Mouse (Mus musculus): ENCODE measurements around the gene Manbal. TPM values are rescaled to one million over a fixed set of nuclear protein-coding genes. Genes with fewer than 3 reads are reported as not detected.
"Not testable (repeated sequence)": the region's sequence is repeated elsewhere in the genome, so short reads cannot be mapped to it uniquely, and the experiment has no call there.

Manbal gene
- polyA plus RNA-seq, 1 experiment = 98.3 TPM

DNA sequence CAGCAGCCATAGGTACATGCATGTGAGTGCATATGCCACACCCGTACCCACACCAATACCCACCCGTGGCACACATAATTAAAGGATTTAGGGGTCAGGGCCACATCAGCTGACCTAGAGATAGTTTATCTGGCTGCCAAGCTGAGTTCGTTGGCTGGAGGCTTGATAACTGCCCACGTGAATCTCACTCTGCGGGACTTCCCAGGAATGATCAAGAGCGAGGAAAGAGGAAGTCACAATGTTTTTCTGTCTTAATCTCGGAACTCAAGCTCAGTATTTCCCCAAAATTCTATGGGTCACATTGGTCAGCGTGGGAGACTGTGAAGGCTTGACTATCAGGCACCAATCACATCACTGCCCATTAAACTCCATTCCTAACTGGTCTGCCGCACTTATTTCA lies 632 bp upstream of the Manbal start:
- DNase-seq (ENCODE audit: extremely low spot score in 1 of 2, low spot score in 1 of 2) = no peak

GRCm38 (mm10) chr2:157367991-157368390 lies 597 bp downstream of the Manbal start:
- DNase-seq (ENCODE audit: extremely low spot score in 1 of 2, low spot score in 1 of 2) = no peak

GRCm38 (mm10) chr2:157371696-157372095 lies 4.3 kb downstream of the Manbal start:
- DNase-seq (ENCODE audit: extremely low spot score in 1 of 2, low spot score in 1 of 2) = no peak

DNA sequence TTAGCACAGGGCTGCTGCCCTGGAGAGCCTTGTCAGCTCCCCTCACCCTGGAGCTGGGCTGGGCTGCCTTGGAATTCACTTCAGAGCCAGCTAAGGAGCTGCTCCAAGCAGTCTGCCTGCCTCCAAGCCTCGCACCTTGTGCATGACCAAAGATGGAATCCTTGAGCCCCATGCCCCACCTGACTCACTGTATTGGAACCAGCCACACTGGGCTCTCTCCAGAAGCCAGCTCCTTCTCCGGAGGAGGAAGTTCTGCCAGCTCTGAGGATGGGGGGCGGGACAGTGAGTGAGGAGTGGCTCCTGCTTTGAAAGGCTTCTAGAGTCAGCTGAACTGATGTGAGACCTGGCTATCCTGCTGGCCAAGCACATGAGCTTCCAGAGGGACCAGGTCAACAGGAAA lies 6.3 kb downstream of the Manbal start:
- no peak for DNase-seq (ENCODE audit: extremely low spot score in 1 of 2, low spot score in 1 of 2)

DNA sequence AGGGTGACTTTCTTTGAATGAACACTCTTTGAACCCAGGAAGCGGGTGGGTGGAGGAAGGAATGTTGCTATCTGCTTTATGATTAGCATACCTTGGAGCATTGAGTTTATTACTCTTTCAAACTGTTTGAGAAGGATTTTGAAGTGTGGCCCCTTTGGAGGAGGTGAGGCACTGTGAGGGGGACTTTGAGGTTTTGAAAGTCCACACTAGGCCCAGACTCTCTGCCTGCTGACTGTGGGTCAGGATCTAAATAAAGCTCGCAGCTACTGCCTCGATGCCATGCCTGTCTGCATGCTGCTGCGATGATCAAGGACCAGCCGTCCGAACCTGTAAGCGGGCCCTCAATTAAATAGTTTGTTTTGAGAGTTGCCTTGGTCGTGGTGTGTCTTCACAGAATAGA lies 7.7 kb downstream of the Manbal start:
- DNase-seq (ENCODE audit: extremely low spot score in 1 of 2, low spot score in 1 of 2) = no peak

DNA sequence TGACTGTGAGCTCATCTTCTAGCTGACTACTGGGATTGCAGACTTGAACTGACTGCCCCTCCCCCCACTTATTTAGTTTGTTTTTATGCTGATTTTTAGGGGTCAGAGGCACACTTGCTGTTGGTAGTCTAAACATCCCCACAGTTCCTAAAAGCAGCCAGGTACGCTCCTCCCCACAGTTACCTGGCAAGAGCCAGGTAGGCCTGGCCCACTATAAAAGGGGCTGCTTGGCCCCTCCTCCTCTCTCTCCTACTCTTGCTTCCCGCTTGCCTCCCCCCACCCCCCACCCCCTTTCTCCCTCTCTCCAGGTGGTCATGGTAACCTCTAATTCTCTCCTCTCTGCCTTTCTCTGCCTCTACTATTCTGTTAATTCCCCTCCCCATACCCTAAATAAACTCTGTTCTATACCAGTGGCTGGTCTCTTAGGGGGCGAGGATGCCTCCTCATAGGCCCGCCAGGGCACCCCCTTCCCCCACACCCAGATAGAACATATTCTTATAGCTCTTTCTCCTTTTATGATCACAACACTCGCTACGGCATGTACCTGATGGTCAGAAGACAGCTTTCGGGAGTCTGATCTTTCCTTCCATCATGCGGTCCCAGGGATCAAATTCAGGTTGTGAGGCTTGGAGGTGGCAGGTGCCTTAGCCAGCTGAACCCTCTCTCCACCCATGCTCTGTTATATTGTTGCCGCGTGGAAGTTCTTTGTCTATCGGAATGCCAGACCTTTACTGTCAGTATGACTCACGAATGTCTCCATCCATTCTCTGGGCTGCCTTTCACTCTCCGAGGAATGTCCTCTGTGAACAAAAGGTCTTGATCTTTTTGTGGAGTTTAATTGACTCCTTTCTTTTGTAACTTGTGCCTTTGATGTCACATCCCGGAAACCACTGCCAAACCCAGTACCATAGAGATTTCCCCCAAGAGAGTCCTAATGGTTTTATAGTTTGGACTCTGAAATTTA lies 8.7 kb downstream of the Manbal start:
- DNase-seq (ENCODE audit: extremely low spot score in 1 of 2, low spot score in 1 of 2) = no peak

- no peak for DNase-seq (ENCODE audit: extremely low spot score in 1 of 2, low spot score in 1 of 2)
These were observed 9.6 kb downstream of the Manbal start for GRCm38 (mm10) chr2:157376995-157377394.

- no peak for DNase-seq (ENCODE audit: extremely low spot score in 1 of 2, low spot score in 1 of 2)
These were observed 17.4 kb downstream of the Manbal start for GRCm38 (mm10) chr2:157384836-157385235.

DNA sequence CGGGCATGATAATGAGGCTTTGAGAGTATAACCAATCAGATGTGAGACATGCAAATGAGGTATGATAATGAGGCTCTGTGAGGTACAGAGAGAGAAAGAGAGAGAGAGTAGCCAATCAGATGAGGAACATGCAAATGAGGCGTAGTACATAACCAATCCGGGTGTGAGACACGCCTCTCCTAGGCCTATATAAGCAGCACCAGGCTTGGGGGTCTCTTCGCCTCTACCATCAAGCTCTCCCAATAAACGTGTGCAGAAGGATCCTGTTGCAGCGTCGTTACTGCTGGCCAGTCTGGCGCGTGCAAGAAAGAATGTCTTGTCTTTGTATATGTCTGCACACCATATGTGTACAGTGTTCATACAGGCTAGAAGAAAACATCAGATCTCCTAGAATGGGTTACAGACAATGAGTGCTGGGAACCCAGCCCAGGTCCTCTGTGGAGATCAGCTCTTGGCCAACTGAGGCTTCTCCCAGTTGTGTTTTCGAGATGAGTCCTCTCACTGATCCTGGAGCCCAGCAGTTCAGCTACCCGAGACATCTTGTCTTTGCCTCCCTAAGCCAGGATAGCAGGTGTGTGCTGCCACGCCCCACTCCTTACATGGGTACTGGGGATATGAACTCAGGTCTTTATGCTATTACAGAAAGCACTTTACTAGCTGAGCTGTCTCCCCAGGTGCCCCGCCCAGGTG lies 21.7 kb downstream of the Manbal start:
- not testable (repeated sequence) for DNase-seq (ENCODE audit: extremely low spot score in 1 of 2, low spot score in 1 of 2)

GRCm38 (mm10) chr2:157389591-157389921 lies 22.2 kb downstream of the Manbal start:
- no peak for DNase-seq (ENCODE audit: extremely low spot score in 1 of 2, low spot score in 1 of 2)

- no peak for DNase-seq (ENCODE audit: extremely low spot score in 1 of 2, low spot score in 1 of 2)
These were observed 24.9 kb downstream of the Manbal start for GRCm38 (mm10) chr2:157392331-157392730.

DNA sequence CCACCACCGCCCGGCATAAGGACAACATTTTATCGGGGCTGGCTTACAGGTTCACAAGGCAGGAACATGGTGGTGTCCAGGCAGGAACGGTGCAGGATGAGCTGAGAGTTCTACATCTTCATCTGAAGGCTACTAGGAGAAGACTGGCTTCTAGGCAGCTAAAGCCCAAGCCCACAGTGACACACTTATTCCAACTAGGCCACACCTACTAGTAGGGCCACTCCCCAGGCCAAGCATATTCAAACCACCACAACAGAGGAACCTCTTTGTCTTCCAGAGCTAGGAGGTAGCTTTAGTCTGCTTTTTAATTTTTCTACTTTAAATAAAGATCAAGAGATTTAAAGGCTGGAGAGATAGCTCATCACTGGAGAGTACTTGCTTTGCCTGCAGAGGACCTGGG lies 26.2 kb downstream of the Manbal start:
- DNase-seq (ENCODE audit: extremely low spot score in 1 of 2, low spot score in 1 of 2) = no peak

- no peak for DNase-seq (ENCODE audit: extremely low spot score in 1 of 2, low spot score in 1 of 2)
These were observed 27.5 kb downstream of the Manbal start for GRCm38 (mm10) chr2:157394868-157395267.

DNA sequence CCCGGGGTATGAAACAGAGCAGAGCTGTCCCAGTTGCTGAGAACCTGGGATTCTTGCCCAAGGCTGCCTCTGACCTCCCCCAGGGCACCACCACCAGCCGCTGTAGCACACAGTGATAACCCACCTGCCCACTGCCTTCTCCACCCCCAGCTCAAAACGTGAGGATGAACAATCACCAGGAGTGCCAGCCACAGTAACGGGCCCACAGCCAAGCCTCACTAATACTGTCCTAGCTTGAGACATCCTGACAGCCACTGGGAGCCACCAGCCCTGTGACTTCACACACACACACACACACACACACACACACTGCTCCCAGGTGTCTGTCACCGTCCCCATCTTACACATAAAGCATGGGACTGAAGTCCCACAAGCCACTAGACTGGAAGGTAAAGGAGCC lies 28.0 kb downstream of the Manbal start:
- no peak for DNase-seq (ENCODE audit: extremely low spot score in 1 of 2, low spot score in 1 of 2)

DNA sequence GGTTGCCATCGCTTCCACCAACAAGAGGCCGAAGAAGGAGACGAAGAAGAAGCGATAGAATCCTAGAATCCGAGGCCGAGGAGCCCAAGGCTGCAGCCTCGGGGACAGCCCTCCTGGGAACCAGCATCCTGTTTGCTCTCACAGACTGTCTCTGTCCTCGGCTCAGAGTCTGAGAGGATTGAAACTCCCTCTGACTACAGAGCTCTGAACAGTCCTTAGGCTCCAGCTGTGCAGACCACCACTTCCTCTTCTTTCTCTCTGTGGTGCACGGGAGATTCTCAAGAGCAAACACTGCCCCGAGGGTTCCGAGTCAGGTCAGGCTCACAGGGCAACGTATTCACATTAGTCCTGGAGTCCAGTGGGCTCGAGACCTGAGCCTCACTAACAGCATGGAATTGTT lies 28.6 kb downstream of the Manbal start:
- no peak for DNase-seq (ENCODE audit: extremely low spot score in 1 of 2, low spot score in 1 of 2)

GRCm38 (mm10) chr2:157397376-157397775 lies 30.0 kb downstream of the Manbal start:
- DNase-seq (ENCODE audit: extremely low spot score in 1 of 2, low spot score in 1 of 2) = no peak

- no peak for DNase-seq (ENCODE audit: extremely low spot score in 1 of 2, low spot score in 1 of 2)
These were observed 31.1 kb downstream of the Manbal start for GRCm38 (mm10) chr2:157398539-157398938.

DNA sequence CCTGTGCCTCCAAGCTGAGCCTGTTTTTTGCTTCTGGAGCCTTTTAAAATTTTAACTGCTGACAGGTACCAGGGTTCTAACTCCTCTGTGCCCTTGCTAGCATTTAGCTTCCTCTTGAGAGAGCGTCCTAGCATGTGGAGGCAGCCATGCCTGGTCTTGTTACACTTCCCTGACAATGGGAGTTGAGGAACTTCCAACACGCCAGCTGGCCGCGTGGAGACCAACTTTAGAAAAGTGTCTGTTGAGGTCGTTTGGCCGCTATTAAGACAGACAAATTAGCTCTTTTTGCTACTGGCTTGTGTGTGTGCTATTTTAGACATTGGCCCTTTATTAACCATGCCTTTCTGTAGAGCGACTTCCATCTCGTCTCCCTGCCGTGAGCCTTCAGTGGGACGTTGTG lies 32.4 kb downstream of the Manbal start:
- no peak for DNase-seq (ENCODE audit: extremely low spot score in 1 of 2, low spot score in 1 of 2)

DNA sequence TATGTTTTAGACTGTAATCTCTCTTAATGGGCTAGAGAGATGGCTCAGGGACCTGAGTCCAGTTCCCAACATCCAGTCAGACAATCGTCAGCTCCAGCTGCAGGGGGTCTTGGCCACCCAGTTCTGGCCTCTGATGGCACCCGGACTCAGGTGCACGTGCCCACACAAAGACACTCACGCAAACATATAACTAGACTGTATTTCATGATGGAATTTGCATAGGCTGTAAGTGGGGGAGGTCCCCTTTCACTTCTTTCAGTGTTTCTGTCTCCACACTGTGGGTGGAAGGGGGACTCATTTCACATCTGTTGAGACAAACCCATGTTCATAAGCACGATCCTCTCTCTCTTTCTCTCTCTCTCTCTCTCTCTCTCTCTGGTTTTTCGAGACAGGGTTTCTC lies 33.1 kb downstream of the Manbal start:
- DNase-seq (ENCODE audit: extremely low spot score in 1 of 2, low spot score in 1 of 2) = no peak

DNA sequence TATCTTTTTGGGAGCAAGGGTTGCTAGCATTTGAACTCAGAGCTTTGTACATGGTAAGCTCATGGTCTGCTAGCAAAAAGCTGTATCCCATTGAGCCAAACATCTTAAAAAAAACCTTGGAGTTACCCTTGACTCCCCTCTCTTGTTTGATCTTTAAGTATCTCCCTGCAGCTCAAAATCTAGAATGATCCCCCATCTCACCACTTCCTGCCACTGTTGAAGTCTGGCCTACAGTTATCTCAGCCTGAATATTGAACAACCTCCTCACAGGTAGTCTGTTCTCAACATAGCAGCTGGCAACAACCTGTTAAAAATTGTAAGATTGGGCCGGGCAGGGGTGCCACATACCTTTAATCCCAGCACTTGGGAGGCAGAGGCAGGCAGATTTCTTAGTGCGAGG lies 33.9 kb downstream of the Manbal start:
- no peak for DNase-seq (ENCODE audit: extremely low spot score in 1 of 2, low spot score in 1 of 2)

- DNase-seq (ENCODE audit: extremely low spot score in 1 of 2, low spot score in 1 of 2) = peak in 1 of 2 experiments; percentile 52
These were observed 40.2 kb downstream of the Manbal start for GRCm38 (mm10) chr2:157407596-157407995.

All from frontal cortex, adult 2 months (tissue).